ENCODE assay signal across 8 mouse cellular contexts in the genomic region with DNA sequence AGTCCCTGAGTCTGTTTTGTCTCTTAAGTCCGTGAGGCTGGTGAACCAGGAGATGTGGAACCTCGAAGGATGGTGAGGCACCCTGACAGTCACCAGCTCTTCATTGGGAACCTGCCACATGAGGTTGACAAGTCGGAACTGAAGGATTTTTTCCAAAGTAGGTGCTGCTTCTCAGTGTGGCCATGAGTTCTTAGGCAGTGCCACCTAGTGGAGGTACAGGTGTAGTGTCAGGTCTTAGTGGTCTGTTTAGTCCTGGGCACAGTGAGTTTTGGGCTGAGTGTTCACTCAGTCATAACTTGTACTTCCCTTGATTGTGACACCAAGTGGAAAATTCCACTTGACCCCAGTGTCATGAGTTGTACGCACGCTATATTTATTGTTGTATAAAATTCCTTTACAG. TPM values are rescaled to one million over a fixed set of nuclear protein-coding genes. Genes with fewer than 3 reads are reported as not detected.
DNase-seq lines count a peak whose midpoint lies in the region; ATAC-seq and TF ChIP-seq lines count a peak whose summit lies in the region.

No protein-coding gene starts in this region.

- peak; percentile 47; the same call in 1 of the 2 replicates for ATAC-seq in intestine, embryonic 16.5 days
- peak; percentile 58; the same call in 1 of the 2 replicates for ATAC-seq in liver, embryonic 13.5 days (ENCODE audit: low read depth)
- no peak for ATAC-seq in activated CD4-positive, CD25-positive, alpha-beta regulatory T cell, adult 4 months

- WGBS in intestine, embryonic 16.5 days, result 49% methylated on average over 5 of the region's 5 CpGs
- 67% methylated on average over 5 of the region's 5 CpGs for WGBS in liver, embryonic 13.5 days (ENCODE audit: insufficient replicate concordance)

- no peaks in the 10 kb centered on the region for H3K9me3 ChIP-seq in intestine, embryonic 16.5 days (ENCODE audit: control insufficient read depth, low read length)
- H3K9me3 ChIP-seq in liver, embryonic 13.5 days (replicated peaks), result no peaks in the 10 kb centered on the region

- peak; percentile 83 for TF ChIP-seq CTCF in layer of hippocampus, adult 2 months (conservative IDR thresholded peaks at IDR 0.05)

- DNase-seq in layer of hippocampus, adult 2 months (ENCODE audit: low spot score in 2 of 2), result peak in 1 of 2 experiments; percentile 38
- no peak for DNase-seq in layer of hippocampus, postnatal 36 days
- DNase-seq in ZHBTc4 (ENCODE audit: low read depth, low spot score), result peak; percentile 83
- peak; percentile 39 for DNase-seq in embryo, embryonic 11.5 days (ENCODE audit: low read depth, low spot score)
- DNase-seq in liver, embryonic 13.5 days, result peak; percentile 13
- peak; percentile 13 for DNase-seq in retina, adult 2 months (ENCODE audit: low read depth, low spot score)

- H3K4me1 ChIP-seq in intestine, embryonic 16.5 days (ENCODE audit: control insufficient read depth, insufficient read depth, low read length), result no peaks in the 10 kb centered on the region
- no peaks in the 10 kb centered on the region for H3K4me1 ChIP-seq in liver, embryonic 13.5 days (replicated peaks)

- H3K4me3 ChIP-seq in layer of hippocampus, adult 2 months, result no peak overlapping the region
- H3K4me3 ChIP-seq in intestine, embryonic 16.5 days (ENCODE audit: low read length), result no peak overlapping the region
- no peak overlapping the region for H3K4me3 ChIP-seq in liver, embryonic 13.5 days (replicated peaks)

- H3K9ac ChIP-seq in intestine, embryonic 16.5 days (ENCODE audit: low read depth, low read length), result no peak overlapping the region
- no peak overlapping the region for H3K9ac ChIP-seq in liver, embryonic 13.5 days

- no peak overlapping the region for H3K27ac ChIP-seq in layer of hippocampus, adult 2 months
- no peak overlapping the region for H3K27ac ChIP-seq in intestine, embryonic 16.5 days (ENCODE audit: low read length)
- no peak overlapping the region for H3K27ac ChIP-seq in liver, embryonic 13.5 days

- H3K4me2 ChIP-seq in intestine, embryonic 16.5 days (ENCODE audit: low read depth, low read length), result no peak overlapping the region
- no peak overlapping the region for H3K4me2 ChIP-seq in liver, embryonic 13.5 days

- no peaks in the 10 kb centered on the region for H3K27me3 ChIP-seq in intestine, embryonic 16.5 days (replicated peaks; ENCODE audit: control insufficient read depth, insufficient read depth, low read length)
- H3K27me3 ChIP-seq in liver, embryonic 13.5 days, result no peaks in the 10 kb centered on the region

- peaks cover 18% of the 10 kb centered on the region for H3K36me3 ChIP-seq in intestine, embryonic 16.5 days (ENCODE audit: control insufficient read depth, insufficient read depth, low read length)
- peaks cover 95% of the 10 kb centered on the region for H3K36me3 ChIP-seq in liver, embryonic 13.5 days

RNA-seq across cellular contexts. Expression of a gene that starts 28.4 kb away (rescaled TPM):
- total RNA-seq in layer of hippocampus, adult 2 months (2021), result 10 to 100 TPM; 36.4 TPM
- 10 to 100 TPM; 34.1 to 36.8 TPM for total RNA-seq in layer of hippocampus, postnatal 36 days (2021)
- 137 and 153 TPM in 2 replicates for polyA plus RNA-seq in intestine, embryonic 16.5 days (2015; fragmentation: Nextera tagmentation; extraction: Ambion mirVana)
- 96.5 and 114 TPM in 2 replicates for polyA plus RNA-seq in liver, embryonic 13.5 days (2015; fragmentation: Nextera tagmentation; extraction: Ambion mirVana)
- polyA plus RNA-seq in activated CD4-positive, CD25-positive, alpha-beta regulatory T cell, adult 4 months (2017; shearing (Covaris generic)), result 10 to 100 TPM; 62.4 to 65.3 TPM

RNA-seq across cellular contexts. Expression of a gene that starts 36.8 kb away (rescaled TPM):
- 10 to 100 TPM; 88.4 to 92.4 TPM for total RNA-seq in layer of hippocampus, adult 2 months (2021)
- 10 to 100 TPM; 83.8 to 93.7 TPM for total RNA-seq in layer of hippocampus, postnatal 36 days (2021)
- polyA plus RNA-seq in intestine, embryonic 16.5 days (2015; fragmentation: Nextera tagmentation; extraction: Ambion mirVana), result 408 and 413 TPM in 2 replicates
- polyA plus RNA-seq in liver, embryonic 13.5 days (2015; fragmentation: Nextera tagmentation; extraction: Ambion mirVana), result 184 and 205 TPM in 2 replicates
- 100 to 1,000 TPM; 224 to 229 TPM for polyA plus RNA-seq in activated CD4-positive, CD25-positive, alpha-beta regulatory T cell, adult 4 months (2017; shearing (Covaris generic))

Comparison
In these comparisons a context has a peak if more than half of its experiments do, and no peak if none do; other contexts are left out.
1. DNase-seq: peak in ZHBTc4 (single experiment), embryo, embryonic 11.5 days (single experiment), liver, embryonic 13.5 days (single experiment) and retina, adult 2 months (single experiment); none in layer of hippocampus, postnatal 36 days (0 of 2).